Mouse (Mus musculus) kidney, embryonic 15.5 days (tissue): ENCODE measurements around the gene Islr. TPM values are rescaled to one million over a fixed set of nuclear protein-coding genes. Genes with fewer than 3 reads are reported as not detected.

Experiments used
- ATAC-seq: fragments of 200-750 bp; cut with Nextera tagmentation; replicated peaks from 2 replicates; pipeline ENCODE4 v1.8.0; 2017; ENCODE audit warnings: moderate TSS enrichment; ENCODE audit not compliant: low FRiP score
- H3K27ac ChIP-seq: fragments of 300-500 bp; sonication (generic); 2 replicates; pipeline ENCODE4 v1.5.1; 2015; ENCODE audit warnings: mild to moderate bottlenecking, inconsistent platforms
- H3K27me3 ChIP-seq: fragments of 300-500 bp; sonication (generic); 2 replicates; pipeline ENCODE4 v1.6.1; 2015; ENCODE audit warnings: inconsistent platforms
- H3K36me3 ChIP-seq: fragments of 300-500 bp; sonication (generic); 2 replicates; pipeline ENCODE4 v1.6.1; 2015; ENCODE audit warnings: inconsistent platforms
- H3K4me1 ChIP-seq: fragments of 300-500 bp; sonication (generic); 2 replicates; pipeline ENCODE4 v1.6.1; 2015; ENCODE audit warnings: inconsistent platforms
- H3K4me2 ChIP-seq: fragments of 300-500 bp; sonication (generic); 2 replicates; pipeline ENCODE4 v1.6.1; 2015; ENCODE audit warnings: moderate library complexity, mild to moderate bottlenecking, inconsistent platforms
- H3K4me3 ChIP-seq: fragments of 300-500 bp; sonication (generic); replicated peaks from 2 replicates; pipeline ENCODE4 v1.5.1; 2015; ENCODE audit warnings: mild to moderate bottlenecking, inconsistent platforms
- H3K9ac ChIP-seq: fragments of 300-500 bp; sonication (generic); 2 replicates; pipeline ENCODE4 v1.6.1; 2015; ENCODE audit warnings: mild to moderate bottlenecking, inconsistent platforms
- H3K9me3 ChIP-seq: fragments of 300-500 bp; sonication (generic); replicated peaks from 2 replicates; pipeline ENCODE4 v1.6.1; 2016; ENCODE audit warnings: inconsistent platforms
- WGBS: fragments of 180-500 bp; shearing (Covaris S2); methylation state at CpG from one replicate; pipeline ENCODE4 v1.1.7; 2015; ENCODE audit warnings: mixed read lengths; 5-methylcytosine and 5-hydroxymethylcytosine counted together
- polyA plus RNA-seq: library from polyadenylated mRNA; unstranded; fragments of >200 nt; fragmentation: Nextera tagmentation; extraction: Ambion mirVana; gene quantifications from 2 replicates; pipeline ENCODE4 v1.2.1, GENCODE M21; 2015

Gene Islr
- polyA plus RNA-seq, 1 experiment from 2014 or later: 94.7 TPM

GRCm38 (mm10) chr9:58200270-58201090 lies 3.6 kb downstream of the Islr start:
- Histone ChIP-seq H3K36me3 (no peaks in the 10 kb centered on the region), H3K4me1 (peaks cover 84% of the 10 kb centered on the region), H3K9me3 (no peaks in the 10 kb centered on the region), H3K9ac (no peak overlapping the region), H3K27ac (no peak overlapping the region), H3K4me3 (no peak overlapping the region), H3K4me2 (no peak overlapping the region), H3K27me3 (peaks cover 89% of the 10 kb centered on the region)
- no peak for ATAC-seq
- 13% methylated on average over 11 of the region's 11 CpGs for WGBS

DNA sequence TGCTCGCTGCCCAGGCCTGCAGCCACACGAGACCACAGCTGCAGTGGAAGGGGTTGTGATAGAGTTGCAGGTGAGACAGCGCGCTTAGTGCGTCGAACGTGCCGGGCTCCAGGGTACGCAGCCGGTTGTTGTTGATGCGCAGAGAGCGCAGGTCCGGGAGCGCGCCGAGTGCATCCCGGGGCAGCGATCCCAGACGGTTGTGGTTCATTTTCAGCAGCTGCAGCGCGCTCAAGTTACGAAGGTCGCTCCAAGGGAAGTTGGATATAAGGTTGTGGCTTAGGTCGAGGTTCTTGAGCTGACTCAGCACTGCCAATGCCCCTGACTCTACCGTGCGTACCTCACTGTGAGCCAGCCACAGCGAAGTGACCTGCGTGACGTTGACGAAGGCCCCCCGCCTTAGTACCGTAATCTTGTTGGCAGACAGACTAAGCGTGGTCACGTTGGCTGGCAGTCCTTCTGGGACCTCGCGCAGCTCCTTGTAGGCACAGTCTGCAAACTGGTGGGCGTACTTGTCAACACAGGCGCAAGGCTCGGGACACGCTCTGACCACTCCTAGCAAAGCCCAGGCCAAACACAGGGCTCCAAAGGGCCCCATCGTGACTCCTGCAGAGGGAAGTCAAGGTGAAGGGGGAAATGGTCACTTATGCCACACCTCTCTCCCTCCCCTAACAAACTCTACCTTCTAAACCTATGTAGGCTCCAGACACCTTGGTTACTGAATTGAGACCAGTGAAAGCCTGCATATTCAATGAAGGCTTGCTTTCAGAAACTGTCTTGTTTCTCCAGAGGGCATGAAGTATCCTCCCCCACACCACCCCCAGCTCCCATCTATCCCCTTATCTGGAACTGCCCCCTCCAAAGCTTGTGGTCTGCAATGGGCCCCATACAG lies 4.5 kb downstream of the Islr start:
- 5% methylated on average over 41 of the region's 41 CpGs for WGBS
- H3K27ac ChIP-seq: no peak overlapping the region
- 0 out of 2 replicates have a peak overlapping the region, but pooled peaks have one; percentile 14 for H3K9ac ChIP-seq
- peak overlapping the region; percentile 35 for H3K4me3 ChIP-seq
- no peaks in the 10 kb centered on the region for H3K36me3 ChIP-seq
- 0 out of 2 replicates have a peak, but pooled peaks have one; percentile 1 for ATAC-seq
- H3K4me1 ChIP-seq: peaks cover 84% of the 10 kb centered on the region
- peak overlapping the region; percentile 61 for H3K4me2 ChIP-seq
- no peaks in the 10 kb centered on the region for H3K9me3 ChIP-seq
- H3K27me3 ChIP-seq: peaks cover 95% of the 10 kb centered on the region

DNA sequence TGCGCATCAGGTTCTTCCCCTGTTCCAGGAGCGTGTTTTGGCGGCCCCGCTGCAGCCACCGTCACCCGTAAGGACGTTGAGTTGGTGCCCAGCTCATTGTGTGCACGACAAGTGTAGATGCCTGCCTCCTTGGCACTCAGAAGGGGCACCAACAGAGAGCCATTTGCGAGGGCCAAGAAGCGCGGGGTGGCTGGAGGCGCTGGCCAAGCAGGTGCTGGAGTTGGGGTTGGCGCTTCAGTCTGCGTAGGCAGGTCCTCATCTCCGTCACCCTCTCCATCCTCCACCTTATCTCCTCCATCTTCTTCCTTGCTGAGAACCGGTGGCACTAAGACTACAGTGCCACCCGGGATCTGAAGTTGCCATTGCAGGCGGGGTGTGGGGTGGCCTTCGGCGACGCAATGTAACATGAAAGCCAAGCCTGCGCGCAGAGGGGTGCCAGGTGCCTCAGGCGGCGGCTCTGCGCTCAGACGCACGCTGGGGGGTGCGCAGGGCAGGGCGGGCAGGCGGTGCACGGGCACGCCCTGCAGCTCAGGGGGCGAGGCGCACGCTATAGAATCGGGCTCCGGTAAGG lies 5.2 kb downstream of the Islr start:
- Histone ChIP-seq H3K27me3 (peaks cover 100% of the 10 kb centered on the region), H3K4me1 (peaks cover 77% of the 10 kb centered on the region), H3K27ac (no peak overlapping the region), H3K4me3 (peak overlapping the region; percentile 35), H3K9ac (0 out of 2 replicates have a peak overlapping the region, but pooled peaks have one; percentile 14), H3K9me3 (no peaks in the 10 kb centered on the region), H3K4me2 (peak overlapping the region; percentile 61), H3K36me3 (no peaks in the 10 kb centered on the region)
- ATAC-seq: 0 out of 2 replicates have a peak, but pooled peaks have one; percentile 7
- 2% methylated on average over 38 of the region's 38 CpGs for WGBS

GRCm38 (mm10) chr9:58197781-58198701 lies 6.1 kb downstream of the Islr start:
- 0 out of 2 replicates have a peak, but pooled peaks have one; percentile 43 for ATAC-seq
- H3K4me1 ChIP-seq: peaks cover 71% of the 10 kb centered on the region
- H3K9me3 ChIP-seq: no peaks in the 10 kb centered on the region
- H3K27ac ChIP-seq: no peak overlapping the region
- no peaks in the 10 kb centered on the region for H3K36me3 ChIP-seq
- 2% methylated on average over 58 of the region's 58 CpGs for WGBS
- peak overlapping the region; percentile 61 for H3K4me2 ChIP-seq
- peak overlapping the region; percentile 2; the same call in 1 of the 2 replicates for H3K9ac ChIP-seq
- H3K27me3 ChIP-seq: peaks cover 96% of the 10 kb centered on the region
- peak overlapping the region; percentile 35 for H3K4me3 ChIP-seq

DNA sequence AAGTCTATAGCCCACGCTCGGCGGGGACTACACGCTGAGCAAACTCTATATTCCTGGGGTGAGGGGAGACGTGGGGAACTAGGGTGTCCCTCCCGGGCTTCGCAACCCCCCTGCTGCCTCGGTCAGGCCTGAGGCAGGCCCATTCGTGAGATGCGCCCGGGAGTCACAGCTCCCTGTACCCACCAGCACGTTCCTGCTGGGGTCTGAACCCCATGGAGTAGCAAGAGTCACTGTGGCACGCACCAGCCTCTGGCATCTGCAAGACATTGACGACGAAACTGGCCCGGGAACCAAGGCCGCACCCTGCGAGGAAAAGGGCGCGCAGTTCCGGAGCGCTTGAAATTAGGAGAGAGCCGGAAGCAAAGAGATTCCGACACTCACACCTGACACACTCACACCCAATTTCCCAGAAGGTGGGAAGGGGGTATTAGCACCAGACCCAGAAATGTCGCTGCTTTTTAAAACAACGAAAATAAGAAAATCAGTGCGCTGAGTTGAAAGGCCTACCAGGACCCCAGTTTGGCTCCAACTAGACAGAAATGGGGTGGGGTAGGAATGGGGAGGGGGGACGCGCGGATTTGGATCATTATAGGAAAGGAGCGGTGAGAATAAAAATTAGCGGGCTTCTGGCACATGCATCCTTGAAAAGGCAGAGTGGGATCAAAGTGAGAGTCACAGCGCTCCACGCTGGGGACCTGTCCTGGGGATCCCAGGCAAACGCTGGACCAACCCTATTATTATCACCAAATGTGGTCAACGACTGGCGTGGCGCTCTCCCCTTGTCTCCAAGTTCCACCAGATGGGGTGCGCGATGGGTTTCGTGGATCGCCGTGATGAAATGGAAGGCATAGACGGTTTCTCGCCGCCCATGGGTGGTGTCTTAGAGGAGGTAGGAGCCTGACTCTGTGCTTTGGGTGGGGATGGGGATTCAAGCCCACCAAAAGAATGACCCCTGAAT lies 7.2 kb downstream of the Islr start:
- peak overlapping the region; percentile 61 for H3K4me2 ChIP-seq
- no peak overlapping the region for H3K27ac ChIP-seq
- H3K9ac ChIP-seq: no peak overlapping the region
- WGBS: 5% methylated on average over 46 of the region's 46 CpGs
- peaks cover 88% of the 10 kb centered on the region for H3K27me3 ChIP-seq
- no peaks in the 10 kb centered on the region for H3K36me3 ChIP-seq
- H3K4me1 ChIP-seq: peaks cover 63% of the 10 kb centered on the region
- peak overlapping the region; percentile 35 for H3K4me3 ChIP-seq
- no peaks in the 10 kb centered on the region for H3K9me3 ChIP-seq
- no peak for ATAC-seq

GRCm38 (mm10) chr9:58196141-58196540 lies 8.0 kb downstream of the Islr start:
- Histone ChIP-seq H3K4me2 (peak overlapping the region; percentile 61), H3K27ac (no peak overlapping the region), H3K4me1 (peaks cover 55% of the 10 kb centered on the region), H3K27me3 (peaks cover 81% of the 10 kb centered on the region), H3K4me3 (peak overlapping the region; percentile 18; the same call in 1 of the 2 replicates), H3K36me3 (no peaks in the 10 kb centered on the region), H3K9ac (no peak overlapping the region), H3K9me3 (no peaks in the 10 kb centered on the region)
- ATAC-seq: no peak
- WGBS: 6% methylated on average over 14 of the region's 14 CpGs

GRCm38 (mm10) chr9:58195671-58196070 lies 8.4 kb downstream of the Islr start:
- H3K4me1 ChIP-seq: peaks cover 51% of the 10 kb centered on the region
- no peak overlapping the region for H3K9ac ChIP-seq
- H3K9me3 ChIP-seq: no peaks in the 10 kb centered on the region
- H3K4me2 ChIP-seq: no peak overlapping the region
- no peaks in the 10 kb centered on the region for H3K36me3 ChIP-seq
- WGBS: 32% methylated on average over 1 of the region's 1 CpGs
- no peak for ATAC-seq
- H3K4me3 ChIP-seq: no peak overlapping the region
- peaks cover 76% of the 10 kb centered on the region for H3K27me3 ChIP-seq
- H3K27ac ChIP-seq: no peak overlapping the region

GRCm38 (mm10) chr9:58194222-58194621 lies 9.9 kb downstream of the Islr start:
- Histone ChIP-seq H3K27ac (no peak overlapping the region), H3K4me3 (no peak overlapping the region), H3K36me3 (no peaks in the 10 kb centered on the region), H3K4me1 (peaks cover 36% of the 10 kb centered on the region), H3K4me2 (no peak overlapping the region), H3K9me3 (no peaks in the 10 kb centered on the region), H3K27me3 (peaks cover 66% of the 10 kb centered on the region), H3K9ac (no peak overlapping the region)
- no peak for ATAC-seq
- 67% methylated on average over 9 of the region's 9 CpGs for WGBS

DNA sequence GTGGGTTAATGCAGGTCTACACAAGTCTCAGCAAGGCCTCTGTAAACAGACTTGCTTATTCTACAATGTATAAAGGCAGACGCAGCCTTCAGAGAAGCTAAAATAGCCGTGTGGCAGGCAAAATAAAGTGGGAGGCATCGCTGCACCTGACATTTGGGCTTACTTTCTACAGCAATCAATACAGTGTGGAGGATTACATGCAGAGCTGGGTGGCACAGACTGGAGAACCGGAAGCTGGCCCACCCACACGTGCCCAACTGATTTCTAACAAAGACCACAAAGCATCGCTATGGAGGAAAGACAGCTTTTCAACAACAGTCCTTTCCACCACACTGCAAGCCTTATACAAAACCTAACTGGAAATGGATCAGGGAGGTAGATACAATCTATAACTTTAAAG lies 19.6 kb downstream of the Islr start:
- Histone ChIP-seq H3K27ac (no peak overlapping the region), H3K4me1 (no peaks in the 10 kb centered on the region), H3K9me3 (no peaks in the 10 kb centered on the region), H3K36me3 (no peaks in the 10 kb centered on the region), H3K27me3 (0 out of 2 replicates have a peak, but pooled peaks cover under 1% of the 10 kb centered on the region), H3K9ac (no peak overlapping the region), H3K4me2 (no peak overlapping the region), H3K4me3 (no peak overlapping the region)
- 80% methylated on average over 6 of the region's 6 CpGs for WGBS
- ATAC-seq: no peak

DNA sequence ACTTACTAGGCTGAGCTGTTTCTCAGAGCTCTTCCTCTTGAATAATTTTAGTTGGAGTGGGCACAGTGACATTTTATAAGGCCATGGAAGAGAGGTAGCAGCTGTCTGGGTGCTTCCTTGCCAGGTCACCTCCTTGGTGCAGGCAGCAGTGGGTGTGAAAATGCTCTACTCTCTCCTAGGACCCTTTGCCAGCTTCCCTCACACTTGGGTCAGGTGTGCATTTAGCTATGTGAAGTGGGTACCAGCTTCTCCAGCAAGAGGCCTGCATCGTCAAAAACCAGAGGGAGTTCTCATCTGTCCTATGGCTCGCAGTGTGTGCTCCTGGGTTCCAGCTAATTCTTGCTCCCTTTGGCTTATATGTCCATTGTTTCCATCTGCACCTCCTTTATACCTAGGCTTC lies 24.7 kb downstream of the Islr start:
- Histone ChIP-seq H3K4me3 (no peak overlapping the region), H3K4me2 (no peak overlapping the region), H3K4me1 (peaks cover 6% of the 10 kb centered on the region; the same call in 1 of the 2 replicates), H3K27me3 (no peaks in the 10 kb centered on the region), H3K36me3 (no peaks in the 10 kb centered on the region), H3K9me3 (no peaks in the 10 kb centered on the region), H3K9ac (no peak overlapping the region), H3K27ac (no peak overlapping the region)
- no peak for ATAC-seq
- WGBS: 88% methylated on average over 2 of the region's 2 CpGs
